Mouse (Mus musculus) C2C12 (cell line): Measurements from ENCODE around the gene Fkbp4. TPM values are rescaled to one million over a fixed set of nuclear protein-coding genes. Genes with fewer than 3 reads are reported as not detected.

Experiments
- H3K27me3 ChIP-seq: one replicate; pipeline ENCODE4 v1.6.1; 2011; ENCODE audit not compliant: control insufficient read depth, insufficient read depth, insufficient read length
- H3K36me3 ChIP-seq: one replicate; pipeline ENCODE4 v1.6.1; 2011; ENCODE audit not compliant: control insufficient read depth, insufficient read depth
- H3K4me3 ChIP-seq: one replicate; pipeline ENCODE4 v1.5.1; 2011; ENCODE audit warnings: mild to moderate bottlenecking, control low read depth; ENCODE audit not compliant: poor library complexity, insufficient read depth, severe bottlenecking
- H3K79me2 ChIP-seq: one replicate; pipeline ENCODE4 v1.6.1; 2011; ENCODE audit not compliant: control insufficient read depth, insufficient read depth
- H3K79me3 ChIP-seq: one replicate; pipeline ENCODE4 v1.6.1; 2011; ENCODE audit warnings: low read depth, control low read depth
- H3ac ChIP-seq: one replicate; pipeline ENCODE3; 2011; ENCODE audit warnings: low read depth; ENCODE audit not compliant: control insufficient read depth, insufficient read length
- CEBPB ChIP-seq: IDR thresholded peaks from one replicate; pipeline ENCODE4 v1.6.1; 2011; ENCODE audit warnings: low read depth, mild to moderate bottlenecking, control low read depth, moderate library complexity
- CTCF ChIP-seq: IDR thresholded peaks from one replicate; pipeline ENCODE4 v1.5.1; 2011; ENCODE audit not compliant: control insufficient read depth, insufficient read depth, insufficient read length
- FOSL1 ChIP-seq: IDR thresholded peaks from one replicate; pipeline ENCODE4 v1.8.0; 2011; ENCODE audit warnings: mild to moderate bottlenecking, low read length; ENCODE audit not compliant: poor library complexity, insufficient read depth, severe bottlenecking
- MAX ChIP-seq: IDR thresholded peaks from one replicate; pipeline ENCODE4 v1.6.1; 2011; ENCODE audit warnings: mild to moderate bottlenecking, control low read depth
- MYOD1 ChIP-seq: IDR thresholded peaks from one replicate; pipeline ENCODE4 v1.6.1; 2011; ENCODE audit warnings: low read depth; ENCODE audit not compliant: control insufficient read depth, insufficient read length
- MYOG ChIP-seq: IDR thresholded peaks from one replicate; pipeline ENCODE4 v1.6.1; 2011; ENCODE audit not compliant: control insufficient read depth, insufficient read length; ENCODE audit errors: extremely low read depth
- USF1 ChIP-seq: IDR thresholded peaks from one replicate; pipeline ENCODE4 v1.6.1; 2011; ENCODE audit warnings: low read depth, mild to moderate bottlenecking, control low read depth, moderate library complexity
- polyA plus RNA-seq: library from polyadenylated mRNA; unstranded; fragments of >200 nt; fragmentation: generic; extraction: Trizol; gene quantifications from one replicate; pipeline ENCODE4 v1.2.1, GENCODE M21; 2012; ENCODE audit warnings: missing spikeins

Gene Fkbp4
- polyA plus RNA-seq, 1 experiment: 399 TPM

- no peak overlapping the region for H3ac ChIP-seq
- no peaks in the 10 kb centered on the region for H3K79me2 ChIP-seq
- H3K4me3 ChIP-seq: no peak overlapping the region
- no peaks in the 10 kb centered on the region for H3K79me3 ChIP-seq
- H3K36me3 ChIP-seq: no peaks in the 10 kb centered on the region
- TF ChIP-seq MYOG (no peak), FOSL1 (no peak), MAX (no peak), CTCF (no peak), MYOD1 (no peak), CEBPB (no peak), USF1 (no peak)
- peaks cover 4% of the 10 kb centered on the region for H3K27me3 ChIP-seq
These were observed 31.0 kb upstream of the Fkbp4 start for GRCm38 (mm10) chr6:128469451-128469850.

GRCm38 (mm10) chr6:128467298-128467697 is 28.8 kb upstream of the Fkbp4 start:
- H3K79me3 ChIP-seq: no peaks in the 10 kb centered on the region
- H3K27me3 ChIP-seq: peaks cover 4% of the 10 kb centered on the region
- no peak for TF ChIP-seq MYOG
- no peak for TF ChIP-seq USF1
- TF ChIP-seq CEBPB: no peak
- TF ChIP-seq FOSL1: no peak
- no peak for TF ChIP-seq MAX
- no peak for TF ChIP-seq MYOD1
- no peak for TF ChIP-seq CTCF
- H3K79me2 ChIP-seq: no peaks in the 10 kb centered on the region
- H3ac ChIP-seq: no peak overlapping the region
- no peak overlapping the region for H3K4me3 ChIP-seq
- H3K36me3 ChIP-seq: no peaks in the 10 kb centered on the region

- Histone ChIP-seq H3ac (no peak overlapping the region), H3K27me3 (peaks cover 4% of the 10 kb centered on the region), H3K4me3 (no peak overlapping the region), H3K79me2 (no peaks in the 10 kb centered on the region), H3K79me3 (no peaks in the 10 kb centered on the region), H3K36me3 (no peaks in the 10 kb centered on the region)
- TF ChIP-seq MYOD1 (no peak), FOSL1 (no peak), MYOG (no peak), MAX (no peak), CEBPB (no peak), CTCF (no peak), USF1 (no peak)
These were observed 28.1 kb upstream of the Fkbp4 start for GRCm38 (mm10) chr6:128466563-128466962.

- H3K79me3 ChIP-seq: no peaks in the 10 kb centered on the region
- H3K27me3 ChIP-seq: peaks cover 4% of the 10 kb centered on the region
- H3K36me3 ChIP-seq: no peaks in the 10 kb centered on the region
- no peak overlapping the region for H3K4me3 ChIP-seq
- no peaks in the 10 kb centered on the region for H3K79me2 ChIP-seq
- TF ChIP-seq MYOD1 (no peak), FOSL1 (no peak), USF1 (no peak), CTCF (no peak), CEBPB (no peak), MAX (no peak), MYOG (no peak)
- H3ac ChIP-seq: no peak overlapping the region
These were observed 27.6 kb upstream of the Fkbp4 start for GRCm38 (mm10) chr6:128466043-128466442.

- H3K79me2 ChIP-seq: no peaks in the 10 kb centered on the region
- H3K36me3 ChIP-seq: no peaks in the 10 kb centered on the region
- no peak overlapping the region for H3K4me3 ChIP-seq
- no peak overlapping the region for H3ac ChIP-seq
- peaks cover 4% of the 10 kb centered on the region for H3K27me3 ChIP-seq
- TF ChIP-seq USF1 (no peak), FOSL1 (no peak), CEBPB (no peak), MAX (no peak)
- H3K79me3 ChIP-seq: no peaks in the 10 kb centered on the region
These were observed 26.5 kb upstream of the Fkbp4 start for GRCm38 (mm10) chr6:128464996-128465395.

GRCm38 (mm10) chr6:128461606-128462005 is 23.1 kb upstream of the Fkbp4 start:
- Histone ChIP-seq H3ac (no peak overlapping the region), H3K79me3 (no peaks in the 10 kb centered on the region), H3K4me3 (no peak overlapping the region), H3K79me2 (no peaks in the 10 kb centered on the region), H3K27me3 (peaks cover 4% of the 10 kb centered on the region), H3K36me3 (no peaks in the 10 kb centered on the region)
- no peak for TF ChIP-seq MAX
- no peak for TF ChIP-seq CEBPB
- TF ChIP-seq CTCF: no peak
- TF ChIP-seq FOSL1: no peak
- no peak for TF ChIP-seq MYOD1
- TF ChIP-seq MYOG: no peak
- TF ChIP-seq USF1: no peak
